Comparison of ENCODE assay signal across 39 mouse cellular contexts in the genomic region with DNA sequence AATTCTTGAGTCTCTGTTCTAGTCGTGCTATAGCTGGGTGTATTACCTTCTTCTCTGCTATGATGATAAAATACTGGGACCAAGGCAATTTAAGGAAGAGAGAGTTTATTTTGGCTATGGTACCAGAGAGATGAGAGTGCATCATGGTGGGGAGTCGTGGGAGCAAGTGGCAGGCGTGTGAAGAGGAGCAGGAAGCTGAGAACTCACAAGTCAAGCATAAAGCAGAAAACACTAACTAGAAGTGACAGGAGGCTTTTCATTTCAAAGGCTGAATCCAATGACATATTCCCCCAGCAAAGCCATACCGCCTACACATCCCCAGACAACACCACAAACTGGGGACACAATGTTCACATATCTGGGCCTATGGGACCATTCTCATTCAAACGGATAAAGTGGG. TPM values are rescaled to one million over a fixed set of nuclear protein-coding genes. Genes with fewer than 3 reads are reported as not detected.
"Had no signal": no experiment of that assay in that cellular context is flagged by ENCODE, and none has a peak within 500 bp of the region (broad histone marks: within the 10 kb centered on the region; RNA-seq: fewer than 3 reads in every experiment).

No protein-coding gene starts in this region.

- H3K27me3 ChIP-seq: heart, embryonic 12.5 days; hindbrain, embryonic 12.5 days; intestine, embryonic 15.5 days; kidney, embryonic 15.5 days; limb, embryonic 13.5 days; limb, embryonic 15.5 days had no signal

- H3K4me3 ChIP-seq: heart, adult 2 months; heart, embryonic 10.5 days; heart, embryonic 12.5 days; hindbrain, embryonic 10.5 days; hindbrain, embryonic 12.5 days; intestine, embryonic 15.5 days; kidney, embryonic 15.5 days; limb, embryonic 13.5 days; limb, embryonic 15.5 days had no signal

- ATAC-seq: forebrain, postnatal 0 days; hindbrain, embryonic 16.5 days; inflammation-experienced regulatory T-cells, adult 6 months; intestine, embryonic 15.5 days; intestine, postnatal 0 days had no signal

- H3K9me3 ChIP-seq: heart, embryonic 10.5 days; heart, embryonic 12.5 days; hindbrain, embryonic 10.5 days; hindbrain, embryonic 12.5 days; intestine, embryonic 15.5 days; kidney, embryonic 15.5 days; limb, embryonic 13.5 days; limb, embryonic 15.5 days had no signal

- H3K9ac ChIP-seq: forebrain, postnatal 0 days; heart, embryonic 12.5 days; hindbrain, embryonic 12.5 days; hindbrain, embryonic 14.5 days; intestine, embryonic 15.5 days; kidney, embryonic 15.5 days; limb, embryonic 13.5 days; limb, embryonic 15.5 days had no signal

- H3K27ac ChIP-seq: heart, adult 2 months; heart, embryonic 10.5 days; hindbrain, embryonic 10.5 days; hindbrain, embryonic 12.5 days; hindbrain, embryonic 14.5 days; intestine, embryonic 15.5 days; kidney, embryonic 15.5 days; kidney, postnatal 0 days; limb, embryonic 13.5 days; limb, embryonic 15.5 days had no signal

- H3K4me1 ChIP-seq: heart, embryonic 10.5 days; heart, embryonic 12.5 days; hindbrain, embryonic 10.5 days; hindbrain, embryonic 12.5 days; intestine, embryonic 15.5 days; kidney, embryonic 15.5 days; limb, embryonic 13.5 days; limb, embryonic 15.5 days had no signal

- H3K4me2 ChIP-seq: heart, embryonic 12.5 days; hindbrain, embryonic 12.5 days; hindbrain, embryonic 14.5 days; intestine, embryonic 15.5 days; kidney, embryonic 15.5 days; limb, embryonic 13.5 days; limb, embryonic 15.5 days; liver, embryonic 11.5 days had no signal

- DNase-seq: forebrain, postnatal 0 days; gastrocnemius, postnatal 14 days; heart, adult 2 months; heart, postnatal 10 days; heart, postnatal 4 days; kidney, adult 18-20 months; kidney, adult 8-10 months; kidney, postnatal 14 days; kidney, postnatal 36 days; layer of hippocampus, adult 9-11 months; layer of hippocampus, postnatal 36 days; left cerebral cortex, postnatal 4 days had no signal

- H3K36me3 ChIP-seq: heart, embryonic 10.5 days; heart, embryonic 12.5 days; hindbrain, embryonic 10.5 days; hindbrain, embryonic 12.5 days; intestine, embryonic 15.5 days; kidney, embryonic 15.5 days; limb, embryonic 13.5 days; limb, embryonic 15.5 days had no signal

RNA-seq across cellular contexts. Expression of gene Hrg, which starts 11.4 kb away (rescaled TPM):
- total RNA-seq: forebrain, postnatal 0 days; gastrocnemius, adult 8-10 months; gastrocnemius, postnatal 14 days; granulocyte monocyte progenitor cell, adult 5-6 weeks; heart, adult 2 months; heart, postnatal 10 days; heart, postnatal 25 days; heart, postnatal 4 days; layer of hippocampus, adult 18-20 months; layer of hippocampus, adult 8-10 months; layer of hippocampus, postnatal 14 days; layer of hippocampus, postnatal 36 days; left cerebral cortex, adult 18-20 months; left cerebral cortex, adult 8-10 months; left cerebral cortex, postnatal 10 days; left cerebral cortex, postnatal 25 days; left cerebral cortex, postnatal 4 days had no signal
- polyA plus RNA-seq: forebrain, postnatal 0 days; heart, adult 2 months; heart, embryonic 12.5 days; heart, embryonic 14.5 days; heart, embryonic 16.5 days; hindbrain, embryonic 10.5 days; hindbrain, embryonic 12.5 days; hindbrain, embryonic 16.5 days; inflammation-experienced regulatory T-cells, adult 6 months; intestine, embryonic 15.5 days; intestine, postnatal 0 days; kidney, embryonic 15.5 days; limb, embryonic 11.5 days; limb, embryonic 13.5 days; limb, embryonic 15.5 days had no signal

RNA-seq across cellular contexts. Expression of gene Fetub, which starts 44.1 kb away (rescaled TPM):
- total RNA-seq: forebrain, postnatal 0 days; gastrocnemius, postnatal 14 days; granulocyte monocyte progenitor cell, adult 5-6 weeks; heart, postnatal 10 days; heart, postnatal 4 days; layer of hippocampus, postnatal 36 days; left cerebral cortex, adult 18-20 months; left cerebral cortex, adult 8-10 months; left cerebral cortex, postnatal 25 days; left cerebral cortex, postnatal 4 days had no signal
- polyA plus RNA-seq: heart, embryonic 10.5 days; heart, embryonic 12.5 days; heart, embryonic 14.5 days; heart, embryonic 16.5 days; hindbrain, embryonic 10.5 days; hindbrain, embryonic 12.5 days; hindbrain, embryonic 14.5 days; hindbrain, embryonic 16.5 days; intestine, postnatal 0 days; limb, embryonic 11.5 days; limb, embryonic 13.5 days had no signal
